Mouse (Mus musculus): ENCODE data around the gene Cbl. TPM values are rescaled to one million over a fixed set of nuclear protein-coding genes. Genes with fewer than 3 reads are reported as not detected.

Gene Cbl
- polyA plus RNA-seq (2015; fragmentation: Nextera tagmentation; extraction: Ambion mirVana), result 15.3 and 15.5 TPM in 2 replicates

DNA sequence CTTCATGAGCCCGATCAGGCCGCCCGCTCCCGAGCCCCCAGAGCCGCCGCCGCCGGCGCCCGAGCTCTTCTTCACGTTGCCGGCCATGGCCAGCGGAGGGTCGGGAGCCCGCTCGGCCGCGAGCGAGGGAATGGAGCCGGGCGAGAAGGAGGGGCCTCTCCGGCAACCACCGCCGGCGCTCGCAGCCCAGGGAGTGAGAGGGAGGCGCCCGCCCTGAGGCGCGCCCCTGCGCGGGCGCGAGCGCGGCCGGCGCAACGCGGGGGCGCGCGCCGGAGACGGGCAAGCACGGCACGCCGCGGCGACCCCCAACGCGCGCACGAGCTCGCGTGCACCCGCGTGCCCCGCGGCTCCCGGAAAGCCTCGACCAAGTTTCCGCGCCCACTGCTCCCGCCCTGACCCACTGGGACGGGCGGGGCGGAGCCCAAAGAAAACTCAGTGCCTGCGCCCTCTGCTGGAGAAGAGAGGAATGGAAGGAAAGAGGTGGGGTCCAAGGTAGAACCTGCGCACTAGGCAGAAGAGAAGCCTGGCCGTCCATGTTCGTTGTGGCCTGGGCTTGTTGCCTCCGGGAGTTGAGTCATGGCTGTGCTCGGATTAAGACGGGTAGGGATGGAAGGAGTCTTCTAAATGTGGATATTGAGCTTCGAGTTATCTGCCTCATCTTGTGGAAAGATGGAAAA, at the start of gene Cbl:
Cbl (minus strand) TSS at position 248 of the 677 bp plus-strand sequence.
- Histone ChIP-seq H3K9me3 (ENCODE audit: control insufficient read depth, low read length) (no peaks in the 10 kb centered on the region), H3K9ac (ENCODE audit: low read length) (peak within 1 kb of the TSS; percentile 93), H3K36me3 (ENCODE audit: control insufficient read depth, insufficient read depth, low read length) (no peaks in the 10 kb centered on the region), H3K27me3 (ENCODE audit: control insufficient read depth, insufficient read depth, low read depth, low read length) (no peaks in the 10 kb centered on the region), H3K4me1 (replicated peaks; ENCODE audit: control insufficient read depth, insufficient read depth, low read length) (peaks cover 12% of the 10 kb centered on the region), H3K4me2 (ENCODE audit: low read depth, low read length) (peak within 1 kb of the TSS; percentile 82), H3K4me3 (ENCODE audit: low read length) (peak within 1 kb of the TSS; percentile 92), H3K27ac (ENCODE audit: low read length) (peak within 1 kb of the TSS; percentile 92)
- ATAC-seq (ENCODE audit: low read depth), result peak; percentile 93
- WGBS, result under 1% methylated on average over 61 of the region's 76 CpGs

DNA sequence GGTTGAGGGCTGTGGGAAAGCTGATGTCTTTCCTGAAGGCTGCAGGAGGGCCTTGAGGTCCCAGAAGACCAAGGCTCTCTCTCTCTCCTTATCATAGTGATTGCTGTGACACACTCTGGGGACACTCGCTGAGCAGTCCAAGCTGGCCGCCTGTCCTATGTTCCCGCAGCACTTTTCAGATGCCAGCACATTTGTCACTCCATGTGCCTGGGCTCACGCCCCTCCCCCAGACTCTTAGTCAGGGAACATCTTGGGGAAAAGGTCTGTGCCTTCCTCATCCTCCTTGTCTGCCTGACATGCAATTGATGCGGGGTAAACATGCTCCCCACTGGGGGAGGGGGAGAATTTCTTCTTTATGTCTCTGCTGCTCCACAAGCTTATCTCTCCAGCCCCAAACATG, 49.3 kb upstream of the Cbl start:
- Histone ChIP-seq H3K4me1 (replicated peaks; ENCODE audit: control insufficient read depth, insufficient read depth, low read length) (peaks cover 10% of the 10 kb centered on the region; the same call in 1 of the 2 replicates), H3K27ac (ENCODE audit: low read length) (no peak overlapping the region), H3K9me3 (ENCODE audit: control insufficient read depth, low read length) (no peaks in the 10 kb centered on the region), H3K4me3 (ENCODE audit: low read length) (no peak overlapping the region), H3K4me2 (ENCODE audit: low read depth, low read length) (no peak overlapping the region), H3K27me3 (ENCODE audit: control insufficient read depth, insufficient read depth, low read depth, low read length) (peaks cover 12% of the 10 kb centered on the region), H3K36me3 (ENCODE audit: control insufficient read depth, insufficient read depth, low read length) (no peaks in the 10 kb centered on the region), H3K9ac (ENCODE audit: low read length) (no peak overlapping the region)
- ATAC-seq (ENCODE audit: low read depth), result no peak
- 37% methylated on average over 5 of the region's 5 CpGs for WGBS

DNA sequence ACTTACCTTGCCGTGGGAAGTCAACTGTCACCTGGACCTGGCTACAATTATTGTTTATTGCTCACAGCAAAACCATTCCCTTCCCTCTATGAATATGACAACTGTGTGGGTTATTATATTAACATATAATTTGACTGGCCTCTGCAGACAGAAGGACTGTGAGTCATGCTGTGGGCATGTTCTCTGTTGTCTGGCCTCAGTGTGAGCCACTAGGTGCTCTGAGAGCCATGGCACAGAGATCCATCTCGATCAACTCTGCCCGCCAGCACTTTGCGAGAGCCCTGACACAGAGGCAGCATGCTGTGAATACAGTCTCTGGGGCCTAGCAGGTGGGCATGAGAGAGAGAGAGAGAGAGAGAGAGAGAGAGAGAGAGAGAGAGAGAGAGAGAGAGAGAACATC, 36.1 kb upstream of the Cbl start:
- peaks cover 11% of the 10 kb centered on the region for H3K4me1 ChIP-seq (replicated peaks; ENCODE audit: control insufficient read depth, insufficient read depth, low read length)
- 83% methylated on average over 4 of the region's 4 CpGs for WGBS
- no peaks in the 10 kb centered on the region for H3K9me3 ChIP-seq (ENCODE audit: control insufficient read depth, low read length)
- no peak overlapping the region for H3K27ac ChIP-seq (ENCODE audit: low read length)
- no peak overlapping the region for H3K4me3 ChIP-seq (ENCODE audit: low read length)
- no peak for ATAC-seq (ENCODE audit: low read depth)
- H3K9ac ChIP-seq (ENCODE audit: low read length), result no peak overlapping the region
- H3K36me3 ChIP-seq (ENCODE audit: control insufficient read depth, insufficient read depth, low read length), result no peaks in the 10 kb centered on the region
- H3K27me3 ChIP-seq (ENCODE audit: control insufficient read depth, insufficient read depth, low read depth, low read length), result no peaks in the 10 kb centered on the region
- H3K4me2 ChIP-seq (ENCODE audit: low read depth, low read length), result no peak overlapping the region

DNA sequence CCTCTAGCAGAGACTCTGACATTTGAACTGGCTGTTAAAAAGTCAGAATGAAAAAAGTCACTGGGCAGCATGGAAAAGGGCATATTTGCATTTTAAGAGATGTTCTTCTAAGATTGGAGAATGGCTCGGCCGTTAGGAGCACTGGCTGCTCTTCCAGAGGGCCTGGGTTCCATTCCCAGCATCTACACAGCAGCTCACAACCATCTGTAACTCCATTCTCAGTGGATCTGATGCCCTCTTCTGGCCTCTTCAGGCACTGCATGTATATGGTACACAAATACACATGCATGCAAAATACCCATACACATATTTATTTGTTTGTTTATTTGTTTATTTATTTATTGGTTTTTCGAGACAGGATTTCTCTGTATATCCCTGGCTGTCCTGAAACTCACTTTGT, 35.2 kb upstream of the Cbl start:
- 79% methylated on average over 3 of the region's 3 CpGs for WGBS
- H3K27me3 ChIP-seq (ENCODE audit: control insufficient read depth, insufficient read depth, low read depth, low read length), result no peaks in the 10 kb centered on the region
- no peak overlapping the region for H3K27ac ChIP-seq (ENCODE audit: low read length)
- H3K36me3 ChIP-seq (ENCODE audit: control insufficient read depth, insufficient read depth, low read length), result no peaks in the 10 kb centered on the region
- H3K4me3 ChIP-seq (ENCODE audit: low read length), result no peak overlapping the region
- peaks cover 11% of the 10 kb centered on the region for H3K4me1 ChIP-seq (replicated peaks; ENCODE audit: control insufficient read depth, insufficient read depth, low read length)
- H3K4me2 ChIP-seq (ENCODE audit: low read depth, low read length), result no peak overlapping the region
- H3K9me3 ChIP-seq (ENCODE audit: control insufficient read depth, low read length), result no peaks in the 10 kb centered on the region
- no peak for ATAC-seq (ENCODE audit: low read depth)
- no peak overlapping the region for H3K9ac ChIP-seq (ENCODE audit: low read length)

DNA sequence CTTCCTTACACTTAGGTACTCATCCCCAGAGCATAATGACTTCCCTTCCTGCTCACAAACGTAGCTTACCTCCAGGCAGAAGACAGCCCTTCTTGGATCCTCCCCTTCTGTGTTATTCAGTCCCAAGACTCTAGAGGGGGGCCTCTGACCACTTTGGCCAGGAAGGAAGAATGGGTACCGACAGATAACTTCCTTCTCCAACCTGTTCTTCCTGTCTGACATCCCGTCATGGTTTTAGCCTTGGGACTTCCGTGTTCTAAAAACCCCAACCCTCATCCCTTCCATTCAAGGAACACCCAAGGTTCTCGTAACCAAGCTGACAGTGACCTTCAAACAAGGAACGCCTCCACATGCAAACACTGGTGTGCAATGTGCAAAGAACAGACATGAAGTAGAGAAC, 34.6 kb upstream of the Cbl start, which contains the start of gene Nlrx1:
Nlrx1 (minus strand) TSS at position 168 of the 400 bp plus-strand sequence.
- peak; percentile 31 for ATAC-seq (ENCODE audit: low read depth)

DNA sequence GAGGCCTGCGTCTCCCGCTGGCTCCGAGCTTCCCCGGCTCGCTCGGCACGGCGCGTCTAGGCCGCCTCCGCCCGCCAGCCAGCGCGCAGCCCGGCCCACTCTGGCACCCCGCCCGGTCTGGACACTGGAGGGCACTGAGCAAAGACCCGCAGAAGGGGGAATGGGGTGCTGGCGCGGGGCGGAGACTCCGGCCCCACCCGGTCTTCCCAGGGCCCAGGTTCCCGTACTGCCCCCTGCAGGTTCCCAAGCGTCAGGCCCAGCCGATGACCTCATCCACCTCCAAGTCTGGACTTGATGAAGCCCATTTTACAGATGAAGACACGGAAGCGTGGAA, 34.1 kb upstream of the Cbl start:
- H3K27me3 ChIP-seq (ENCODE audit: control insufficient read depth, insufficient read depth, low read depth, low read length), result no peaks in the 10 kb centered on the region
- peak overlapping the region; percentile 77 for H3K4me2 ChIP-seq (ENCODE audit: low read depth, low read length)
- peak; percentile 97 for ATAC-seq (ENCODE audit: low read depth)
- no peaks in the 10 kb centered on the region for H3K9me3 ChIP-seq (ENCODE audit: control insufficient read depth, low read length)
- H3K4me1 ChIP-seq (replicated peaks; ENCODE audit: control insufficient read depth, insufficient read depth, low read length), result peaks cover 11% of the 10 kb centered on the region
- H3K36me3 ChIP-seq (ENCODE audit: control insufficient read depth, insufficient read depth, low read length), result peaks cover 5% of the 10 kb centered on the region; the same call in 1 of the 2 replicates
- H3K9ac ChIP-seq (ENCODE audit: low read length), result peak overlapping the region; percentile 86
- H3K4me3 ChIP-seq (ENCODE audit: low read length), result peak overlapping the region; percentile 54
- 5% methylated on average over 25 of the region's 28 CpGs for WGBS
- peak overlapping the region; percentile 77 for H3K27ac ChIP-seq (ENCODE audit: low read length)

More for the DNA sequence above, 34.6 kb upstream of the Cbl start, which contains the start of gene Nlrx1:
- Histone ChIP-seq H3K27me3 (ENCODE audit: control insufficient read depth, insufficient read depth, low read depth, low read length) (no peaks in the 10 kb centered on the region), H3K9ac (ENCODE audit: low read length) (peak within 1 kb of the TSS; percentile 86), H3K9me3 (ENCODE audit: control insufficient read depth, low read length) (no peaks in the 10 kb centered on the region), H3K4me1 (replicated peaks; ENCODE audit: control insufficient read depth, insufficient read depth, low read length) (peaks cover 11% of the 10 kb centered on the region), H3K4me3 (ENCODE audit: low read length) (peak within 1 kb of the TSS; percentile 54), H3K27ac (ENCODE audit: low read length) (peak within 1 kb of the TSS; percentile 77), H3K4me2 (ENCODE audit: low read depth, low read length) (peak within 1 kb of the TSS; percentile 77), H3K36me3 (ENCODE audit: control insufficient read depth, insufficient read depth, low read length) (peaks cover 2% of the 10 kb centered on the region; the same call in 1 of the 2 replicates)
- 55% methylated on average over 6 of the region's 6 CpGs for WGBS

DNA sequence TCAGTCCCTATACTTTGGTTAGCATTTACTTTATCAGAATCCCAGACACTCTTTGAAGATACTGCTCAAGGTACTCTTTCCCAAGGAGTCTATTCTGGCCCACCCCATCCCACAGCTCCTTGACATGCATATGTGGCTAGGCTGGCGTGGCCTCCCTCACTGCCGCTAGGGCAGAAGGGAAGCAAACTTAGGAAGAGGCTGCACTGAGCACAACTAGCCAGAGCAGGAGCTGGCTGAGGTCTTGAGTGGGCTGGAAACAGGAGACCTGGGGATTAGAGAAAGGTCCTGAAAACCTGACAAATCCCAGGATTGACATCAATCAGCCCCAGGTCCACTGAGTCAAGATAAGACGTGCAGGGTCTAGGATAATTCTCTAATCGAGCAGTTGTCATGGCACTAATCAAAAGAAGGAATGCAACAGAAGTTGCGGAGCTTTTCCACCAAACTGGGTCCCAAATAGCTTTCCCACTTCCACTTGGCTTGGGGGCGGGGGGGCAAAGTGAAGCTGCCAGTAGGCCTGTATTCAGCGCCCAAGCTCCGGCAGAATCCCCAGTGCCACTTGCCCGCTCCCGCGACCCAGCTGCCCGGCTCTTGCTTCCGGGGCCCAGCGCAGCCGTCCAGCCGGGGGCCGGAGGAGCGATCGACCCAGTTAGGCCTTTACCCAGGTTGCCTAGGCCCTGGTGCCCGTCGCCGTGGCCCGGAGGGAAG, 33.6 kb upstream of the Cbl start:
- Histone ChIP-seq H3K27me3 (ENCODE audit: control insufficient read depth, insufficient read depth, low read depth, low read length) (no peaks in the 10 kb centered on the region), H3K4me2 (ENCODE audit: low read depth, low read length) (peak overlapping the region; percentile 77), H3K4me3 (ENCODE audit: low read length) (peak overlapping the region; percentile 54), H3K9me3 (ENCODE audit: control insufficient read depth, low read length) (no peaks in the 10 kb centered on the region), H3K9ac (ENCODE audit: low read length) (peak overlapping the region; percentile 86), H3K27ac (ENCODE audit: low read length) (peak overlapping the region; percentile 77), H3K4me1 (replicated peaks; ENCODE audit: control insufficient read depth, insufficient read depth, low read length) (peaks cover 11% of the 10 kb centered on the region), H3K36me3 (ENCODE audit: control insufficient read depth, insufficient read depth, low read length) (peaks cover 5% of the 10 kb centered on the region; the same call in 1 of the 2 replicates)
- ATAC-seq (ENCODE audit: low read depth), result peak; percentile 57
- WGBS, result 6% methylated on average over 23 of the region's 23 CpGs

DNA sequence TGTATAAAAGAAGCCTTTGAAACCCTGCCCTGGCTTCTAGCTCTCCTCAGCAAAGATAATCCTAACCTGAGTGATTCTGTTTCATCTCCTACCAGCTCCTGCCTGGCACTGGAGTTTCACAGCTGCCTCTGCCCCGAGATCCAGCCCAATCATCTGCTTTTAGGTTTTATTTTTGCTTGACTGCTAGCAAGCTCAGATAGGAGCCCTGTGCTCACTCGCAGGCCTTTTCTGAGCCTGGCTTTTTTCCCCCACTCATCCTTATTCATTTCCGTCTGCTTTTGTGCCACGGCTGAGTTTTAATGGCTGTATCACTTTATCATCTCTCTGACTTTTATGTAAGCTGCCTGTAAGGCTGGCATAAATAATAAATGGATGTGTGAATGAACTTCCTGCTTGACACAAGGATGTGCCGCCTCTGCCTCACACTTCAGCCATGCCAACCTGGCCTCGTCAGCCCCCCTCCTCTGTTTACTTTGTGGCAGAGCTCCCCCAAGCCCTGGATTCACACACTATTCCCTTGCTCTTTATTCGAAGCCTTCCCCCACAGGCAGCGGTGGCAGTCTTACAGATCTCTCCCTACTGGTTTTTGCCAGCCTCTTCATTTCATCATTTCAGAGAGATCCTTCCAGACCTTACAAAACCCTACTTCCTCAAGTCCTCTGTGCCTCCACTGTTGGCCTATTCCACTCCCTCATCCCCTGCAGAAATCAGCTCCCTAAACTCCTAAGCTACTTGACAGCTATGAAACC, 32.8 kb upstream of the Cbl start:
- no peak for ATAC-seq (ENCODE audit: low read depth)
- 36% methylated on average over 8 of the region's 8 CpGs for WGBS
- Histone ChIP-seq H3K4me2 (ENCODE audit: low read depth, low read length) (peak overlapping the region; percentile 77), H3K9ac (ENCODE audit: low read length) (peak overlapping the region; percentile 86), H3K4me1 (replicated peaks; ENCODE audit: control insufficient read depth, insufficient read depth, low read length) (peaks cover 11% of the 10 kb centered on the region), H3K27ac (ENCODE audit: low read length) (0 out of 2 replicates have a peak overlapping the region, but pooled peaks have one; percentile 0), H3K4me3 (ENCODE audit: low read length) (no peak overlapping the region; the same call in 1 of the 2 replicates), H3K27me3 (ENCODE audit: control insufficient read depth, insufficient read depth, low read depth, low read length) (no peaks in the 10 kb centered on the region), H3K36me3 (ENCODE audit: control insufficient read depth, insufficient read depth, low read length) (peaks cover 5% of the 10 kb centered on the region; the same call in 1 of the 2 replicates), H3K9me3 (ENCODE audit: control insufficient read depth, low read length) (no peaks in the 10 kb centered on the region)

DNA sequence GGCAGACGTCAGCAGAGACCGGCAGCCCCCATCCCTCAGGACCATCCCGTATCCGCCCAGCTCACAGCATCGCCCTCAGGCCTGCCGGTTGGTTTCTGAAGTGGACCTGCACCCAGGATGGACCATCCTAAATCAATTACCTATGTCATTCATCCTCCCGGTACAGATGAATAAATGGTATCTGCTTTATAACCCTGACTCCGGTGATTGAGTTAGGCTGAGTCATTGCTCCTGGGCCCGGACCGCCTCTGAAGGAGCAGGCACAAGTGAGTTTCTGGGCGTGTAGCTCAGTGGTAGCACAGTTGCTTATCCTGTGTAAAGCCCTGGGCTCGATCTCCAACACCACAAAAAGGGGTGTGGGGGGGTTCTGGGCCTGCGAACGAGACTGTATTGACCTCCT, 27.5 kb upstream of the Cbl start:
- WGBS, result 81% methylated on average over 14 of the region's 14 CpGs
- Histone ChIP-seq H3K27ac (ENCODE audit: low read length) (no peak overlapping the region), H3K36me3 (ENCODE audit: control insufficient read depth, insufficient read depth, low read length) (peaks cover 5% of the 10 kb centered on the region; the same call in 1 of the 2 replicates), H3K4me2 (ENCODE audit: low read depth, low read length) (no peak overlapping the region), H3K4me3 (ENCODE audit: low read length) (no peak overlapping the region), H3K9me3 (ENCODE audit: control insufficient read depth, low read length) (no peaks in the 10 kb centered on the region), H3K9ac (ENCODE audit: low read length) (no peak overlapping the region), H3K27me3 (ENCODE audit: control insufficient read depth, insufficient read depth, low read depth, low read length) (no peaks in the 10 kb centered on the region), H3K4me1 (replicated peaks; ENCODE audit: control insufficient read depth, insufficient read depth, low read length) (peaks cover 1% of the 10 kb centered on the region; the same call in 1 of the 2 replicates)
- no peak for ATAC-seq (ENCODE audit: low read depth)

All from lung, embryonic 16.5 days (tissue).